Mouse (Mus musculus): ENCODE data around the gene Casz1.

DNA sequence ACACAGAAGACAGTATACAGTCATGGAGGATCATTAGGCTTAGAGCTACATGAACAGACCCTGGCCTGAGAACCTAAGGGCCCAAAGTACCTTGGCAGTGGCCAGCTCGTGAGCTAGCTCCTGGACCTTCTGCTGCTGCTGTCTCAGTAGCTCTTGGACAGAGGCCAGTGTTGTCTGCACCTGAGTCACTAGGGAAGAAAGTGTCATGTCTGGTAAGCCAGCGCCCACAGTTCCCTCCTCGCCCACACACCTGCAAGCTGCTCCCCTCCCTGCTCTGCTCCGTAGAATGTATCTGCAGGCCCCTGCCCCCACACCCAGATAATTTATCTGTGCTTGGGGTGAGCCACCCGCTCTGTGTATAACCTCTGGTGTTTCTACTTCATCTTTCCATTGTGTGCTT, 161.9 kb downstream of the Casz1 start:
- TF ChIP-seq EP300 (IDR thresholded peaks at IDR 0.05; ENCODE audit: insufficient read depth, low read depth, low read length), result no peak
- TF ChIP-seq CTCF (IDR thresholded peaks at IDR 0.05), result no peak

Measured in heart, adult 2 months (tissue).